Mouse (Mus musculus): Measurements from ENCODE around the gene Riiad1.

Riiad1 gene

GRCm38 (mm10) chr3:94480291-94480884 lies at the start of gene Riiad1:
Riiad1 (minus strand) TSS chr3:94480341.
- no peak for DNase-seq

- DNase-seq = no peak
Measured at GRCm38 (mm10) chr3:94526731-94527130, 46.6 kb upstream of the Riiad1 start.

- peak; percentile 23 for DNase-seq
Measured at GRCm38 (mm10) chr3:94506664-94507063, 26.5 kb upstream of the Riiad1 start.

GRCm38 (mm10) chr3:94502243-94502642 lies 22.1 kb upstream of the Riiad1 start:
- no peak for DNase-seq

GRCm38 (mm10) chr3:94497162-94497561 lies 17.0 kb upstream of the Riiad1 start:
- DNase-seq = no peak

- DNase-seq = no peak
Measured at GRCm38 (mm10) chr3:94487581-94487980, 7.4 kb upstream of the Riiad1 start.

GRCm38 (mm10) chr3:94485922-94486321 lies 5.8 kb upstream of the Riiad1 start:
- no peak for DNase-seq

- peak; percentile 20 for DNase-seq
Measured at GRCm38 (mm10) chr3:94483790-94484439, 3.8 kb upstream of the Riiad1 start.

- DNase-seq = no peak
Measured at GRCm38 (mm10) chr3:94482764-94483385, 2.7 kb upstream of the Riiad1 start.

GRCm38 (mm10) chr3:94481429-94481828 lies 1.3 kb upstream of the Riiad1 start:
- no peak for DNase-seq

GRCm38 (mm10) chr3:94479564-94479963 lies 577 bp downstream of the Riiad1 start:
- DNase-seq = no peak

GRCm38 (mm10) chr3:94478591-94479169 lies 1.5 kb downstream of the Riiad1 start:
- DNase-seq = no peak

- DNase-seq = no peak
Measured at GRCm38 (mm10) chr3:94477981-94478422, 2.1 kb downstream of the Riiad1 start, which contains the start of gene Celf3. Celf3 (plus strand) TSS chr3:94478295.

- no peak for DNase-seq
Measured at GRCm38 (mm10) chr3:94477444-94477843, 2.7 kb downstream of the Riiad1 start.

GRCm38 (mm10) chr3:94476301-94477035 lies 3.7 kb downstream of the Riiad1 start:
- no peak for DNase-seq

- no peak for DNase-seq
Measured at GRCm38 (mm10) chr3:94473567-94474232, 6.4 kb downstream of the Riiad1 start.

GRCm38 (mm10) chr3:94473115-94473505 lies 7.0 kb downstream of the Riiad1 start:
- DNase-seq = no peak

- no peak for DNase-seq
Measured at GRCm38 (mm10) chr3:94472447-94473114, 7.6 kb downstream of the Riiad1 start.

GRCm38 (mm10) chr3:94468931-94469330 lies 11.2 kb downstream of the Riiad1 start:
- no peak for DNase-seq

- no peak for DNase-seq
Measured at GRCm38 (mm10) chr3:94465632-94466430, 14.3 kb downstream of the Riiad1 start.
